Mouse (Mus musculus) ES-E14 (cell line): ENCODE data around the gene Hivep3. TPM values are rescaled to one million over a fixed set of nuclear protein-coding genes. Genes with fewer than 3 reads are reported as not detected.

Source experiments
- DNase-seq: peaks from one replicate; pipeline ENCODE4 v3.0.0-alpha.2; 2013; ENCODE audit warnings: low read depth, low spot score
- H3K27ac ChIP-seq: 2 replicates; pipeline ENCODE4 v1.5.1; 2012; ENCODE audit warnings: low read depth, mild to moderate bottlenecking, low read length, moderate library complexity, mixed read lengths; ENCODE audit not compliant: poor library complexity, insufficient read depth, severe bottlenecking
- H3K36me3 ChIP-seq: 2 replicates; pipeline ENCODE4 v1.6.1; 2012; ENCODE audit warnings: mild to moderate bottlenecking, low read length, moderate library complexity, mixed read lengths; ENCODE audit not compliant: control insufficient read depth, poor library complexity, insufficient read depth, severe bottlenecking
- H3K4me1 ChIP-seq, 2 experiments: fragments of 150-350 bp in 1 of 2; sonication (generic) in 1 of 2; 2 replicates each; pipeline ENCODE4 v1.6.1; 2012; ENCODE audit warnings: low read length in 2 of 2, mild to moderate bottlenecking in 1 of 2, mixed read lengths in 1 of 2; ENCODE audit not compliant: control insufficient read depth in 2 of 2, insufficient read depth in 2 of 2, poor library complexity in 1 of 2
- H3K4me3 ChIP-seq, 2 experiments: fragments of 150-350 bp in 1 of 2; sonication (generic) in 1 of 2; 2 replicates each; pipeline ENCODE4 v1.5.1; 2012; ENCODE audit warnings: low read length in 2 of 2, low read depth in 1 of 2, mild to moderate bottlenecking in 1 of 2, mixed read lengths in 1 of 2; ENCODE audit not compliant: insufficient read depth in 1 of 2, poor library complexity in 1 of 2, severe bottlenecking in 1 of 2
- H3K9ac ChIP-seq: 2 replicates; pipeline ENCODE4 v1.6.1; 2012; ENCODE audit warnings: low read depth, mild to moderate bottlenecking, low read length, mixed read lengths; ENCODE audit not compliant: poor library complexity, insufficient read depth, severe bottlenecking
- H3K9me3 ChIP-seq: fragments of 150-350 bp; sonication (generic); 2 replicates; pipeline ENCODE4 v1.6.1; 2012; ENCODE audit warnings: low read depth, mild to moderate bottlenecking, low read length; ENCODE audit not compliant: control insufficient read depth, insufficient read depth
- CHD2 ChIP-seq: IDR thresholded peaks from 2 replicates; pipeline ENCODE4 v1.6.1; 2014; ENCODE audit warnings: mild to moderate bottlenecking, low read depth, low read length, inconsistent platforms
- HCFC1 ChIP-seq: IDR thresholded peaks from 2 replicates; pipeline ENCODE4 v1.6.1; 2012; ENCODE audit warnings: low read length, inconsistent platforms, borderline replicate concordance; ENCODE audit not compliant: insufficient read depth
- MAFK ChIP-seq: IDR thresholded peaks from 2 replicates; pipeline ENCODE4 v1.6.1; 2014; ENCODE audit warnings: mild to moderate bottlenecking, low read depth, low read length, inconsistent platforms; ENCODE audit not compliant: insufficient read depth
- ZC3H11A ChIP-seq: IDR thresholded peaks from 2 replicates; pipeline ENCODE4 v1.6.1; 2012; ENCODE audit warnings: low read depth, mild to moderate bottlenecking, inconsistent platforms, low read length, borderline replicate concordance
- ZNF384 ChIP-seq: IDR thresholded peaks from 2 replicates; pipeline ENCODE4 v1.6.1; 2012; ENCODE audit warnings: low read depth, low read length, inconsistent platforms
- in situ Hi-C, 2 experiments: fragments of 600-800 bp; cut with MboI; formaldehyde crosslinking; loops; one replicate each; pipeline ENCODE4 v1.15.1; 2025; ENCODE audit warnings: low sequenced_read_pairs in 2 of 2, inconsistent platforms in 1 of 2; ENCODE audit not compliant: unreplicated experiment in 2 of 2
- total RNA-seq: library from RNA; depleted of rRNA; stranded (reverse); fragments of 300-350 nt; gene quantifications from 2 replicates; pipeline ENCODE4 v1.2.3, GENCODE M21; 2012

The Hivep3 gene
- total RNA-seq, 1 experiment, result 1.4 TPM

DNA sequence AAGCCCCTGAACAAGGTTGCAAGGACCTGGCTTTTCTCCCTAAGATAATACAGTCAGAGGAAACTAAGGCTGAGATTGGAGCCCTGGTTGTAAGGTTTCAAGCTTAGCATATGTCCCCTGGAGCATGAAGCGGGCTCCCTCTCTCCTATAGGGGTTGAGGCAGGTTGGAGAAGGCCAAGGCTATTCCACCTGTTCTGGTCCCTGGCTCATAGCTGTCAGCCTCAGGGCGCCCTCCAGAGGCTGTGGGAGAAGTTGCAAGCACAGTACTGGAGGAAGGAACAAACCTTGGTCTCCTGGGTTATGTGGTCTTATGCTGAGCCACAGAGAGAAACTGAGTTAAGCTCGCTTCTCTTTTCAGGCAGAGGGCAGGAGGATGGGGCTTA lies 415.5 kb downstream of the Hivep3 start:
- Histone ChIP-seq H3K36me3 (no peaks in the 10 kb centered on the region; the same call in 1 of the 2 replicates), H3K4me3 (no peak overlapping the region; a peak in 2 of 4 replicates), H3K9ac (no peak overlapping the region), H3K9me3 (no peaks in the 10 kb centered on the region), H3K4me1 (peaks cover 0 to 7% of the 10 kb centered on the region in 2 experiments; a peak in 1 of 4 replicates), H3K27ac (no peak overlapping the region)
- in situ Hi-C loops, result no loop called here
- DNase-seq, result peak; percentile 71
- TF ChIP-seq CHD2 (no peak), ZC3H11A (peak; percentile 42; the same call in 1 of the 2 replicates), HCFC1 (no peak), MAFK (no peak), ZNF384 (no peak)

DNA sequence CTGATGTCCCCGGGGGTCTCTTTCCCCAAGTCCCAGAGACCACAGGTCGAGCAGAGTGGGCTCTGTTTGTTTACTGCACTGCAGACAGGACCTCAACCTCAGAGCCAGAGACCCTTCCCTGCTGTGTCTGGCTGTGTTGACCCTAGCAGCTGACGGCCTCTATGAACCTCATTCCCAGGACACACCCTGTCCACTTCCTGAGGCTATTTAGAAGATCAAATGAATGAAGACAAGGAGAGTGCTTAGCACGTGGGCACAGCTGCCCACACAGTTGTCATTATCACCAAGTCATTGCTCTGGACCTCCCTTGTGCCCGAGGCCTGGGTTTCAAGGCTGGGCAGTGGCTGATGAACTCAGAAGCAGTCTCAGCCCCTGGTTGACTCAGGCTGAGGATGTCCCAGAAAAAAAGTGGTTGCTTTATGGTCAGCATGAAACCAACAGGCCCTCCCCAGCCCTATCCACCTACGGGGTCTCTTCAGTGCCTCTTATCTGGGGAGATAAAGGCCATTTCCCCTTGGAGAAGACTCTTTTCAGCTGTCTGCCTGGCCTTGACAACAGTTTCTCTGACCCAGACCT lies 416.8 kb downstream of the Hivep3 start:
- no peak overlapping the region for H3K9ac ChIP-seq
- H3K4me1 ChIP-seq, result peaks cover 0 to 7% of the 10 kb centered on the region in 2 experiments; a peak in 1 of 4 replicates
- no peak for DNase-seq
- in situ Hi-C loops, result no loop called here
- no peaks in the 10 kb centered on the region; the same call in 1 of the 2 replicates for H3K36me3 ChIP-seq
- H3K4me3 ChIP-seq, result no peak overlapping the region
- H3K27ac ChIP-seq, result no peak overlapping the region
- no peaks in the 10 kb centered on the region for H3K9me3 ChIP-seq
- TF ChIP-seq HCFC1 (no peak), ZC3H11A (no peak), CHD2 (no peak)

DNA sequence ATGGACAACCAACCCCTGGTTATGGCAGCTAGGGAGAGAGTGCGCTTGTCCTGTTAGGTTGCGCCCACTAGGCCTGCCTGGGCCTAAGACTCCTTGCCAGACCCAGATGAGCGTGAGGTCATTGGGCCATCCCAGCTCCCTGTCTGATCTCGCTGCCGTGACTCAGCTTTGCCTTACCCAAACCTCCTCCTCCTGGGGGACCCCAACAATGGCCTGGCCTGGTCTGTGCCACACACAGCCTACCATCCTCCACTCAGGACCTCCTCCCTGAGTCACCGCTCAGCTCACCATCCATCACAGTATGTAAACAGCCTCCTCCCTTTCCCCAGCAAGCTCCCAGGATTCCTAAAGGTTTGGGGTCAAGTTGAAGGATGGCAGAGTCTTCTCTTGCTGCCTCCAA lies 418.3 kb downstream of the Hivep3 start:
- Histone ChIP-seq H3K9me3 (no peaks in the 10 kb centered on the region), H3K4me1 (peaks cover 0 to 7% of the 10 kb centered on the region in 2 experiments; a peak in 1 of 4 replicates), H3K9ac (no peak overlapping the region), H3K4me3 (no peak overlapping the region), H3K27ac (no peak overlapping the region), H3K36me3 (no peaks in the 10 kb centered on the region; the same call in 1 of the 2 replicates)
- no peak for DNase-seq
- in situ Hi-C loops, result no loop called here
- TF ChIP-seq ZC3H11A (no peak), MAFK (no peak), HCFC1 (no peak), CHD2 (no peak), ZNF384 (no peak)

DNA sequence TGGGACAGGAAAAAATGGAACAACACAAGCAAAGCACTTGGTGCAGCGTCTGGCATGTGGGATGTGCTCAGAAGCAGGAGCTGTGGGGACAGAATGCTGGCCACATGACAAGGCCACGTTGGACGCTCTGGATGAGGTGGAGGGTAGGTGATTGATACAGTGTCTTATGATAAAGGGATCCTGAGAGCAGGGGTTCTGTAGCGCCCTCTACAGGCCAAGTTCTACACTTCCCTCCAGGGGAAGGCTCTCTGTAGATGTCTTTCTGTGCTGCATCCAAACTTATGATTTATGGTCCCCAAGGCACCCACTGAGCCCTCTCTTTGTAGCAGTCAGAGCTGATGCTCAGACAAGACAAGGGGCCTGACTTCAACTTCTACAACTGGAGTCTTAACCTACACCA lies 419.1 kb downstream of the Hivep3 start:
- no peak for DNase-seq
- no peaks in the 10 kb centered on the region for H3K9me3 ChIP-seq
- H3K4me1 ChIP-seq, result peaks cover 0 to 7% of the 10 kb centered on the region in 2 experiments; a peak in 1 of 4 replicates
- in situ Hi-C loops, result no loop called here
- no peak overlapping the region for H3K27ac ChIP-seq
- H3K36me3 ChIP-seq, result no peaks in the 10 kb centered on the region; the same call in 1 of the 2 replicates
- no peak overlapping the region for H3K9ac ChIP-seq
- H3K4me3 ChIP-seq, result no peak overlapping the region
- TF ChIP-seq ZNF384 (no peak), ZC3H11A (no peak), CHD2 (no peak), HCFC1 (no peak), MAFK (no peak)

DNA sequence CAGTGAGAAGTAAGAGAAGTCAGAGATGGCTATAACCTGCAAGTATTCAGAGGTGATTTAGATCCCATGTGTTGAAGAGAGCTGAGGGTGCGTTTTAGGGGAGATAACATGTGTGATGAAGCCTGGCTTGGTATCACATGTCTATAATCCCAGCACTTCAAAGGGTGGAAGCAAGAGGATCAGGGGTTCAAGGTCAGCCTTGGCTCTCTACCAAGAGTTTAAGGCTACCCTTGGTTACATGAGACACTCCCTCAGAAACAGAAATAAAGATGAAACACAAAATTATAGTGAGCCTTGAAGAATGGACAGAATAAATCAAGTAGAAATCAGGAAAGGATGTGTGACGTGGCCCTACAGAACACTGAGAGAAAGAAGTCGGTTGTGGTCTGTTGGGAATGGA lies 420.2 kb downstream of the Hivep3 start:
- Histone ChIP-seq H3K4me1 (peaks cover 3 to 7% of the 10 kb centered on the region in 2 experiments; a peak in 1 of 4 replicates), H3K9me3 (no peaks in the 10 kb centered on the region), H3K9ac (no peak overlapping the region), H3K36me3 (no peaks in the 10 kb centered on the region; the same call in 1 of the 2 replicates), H3K4me3 (no peak overlapping the region), H3K27ac (no peak overlapping the region)
- in situ Hi-C loops, result no loop called here
- DNase-seq, result no peak
- TF ChIP-seq CHD2 (no peak), ZC3H11A (no peak)
